Mouse (Mus musculus): ENCODE measurements around the gene Ptprd.

DNA sequence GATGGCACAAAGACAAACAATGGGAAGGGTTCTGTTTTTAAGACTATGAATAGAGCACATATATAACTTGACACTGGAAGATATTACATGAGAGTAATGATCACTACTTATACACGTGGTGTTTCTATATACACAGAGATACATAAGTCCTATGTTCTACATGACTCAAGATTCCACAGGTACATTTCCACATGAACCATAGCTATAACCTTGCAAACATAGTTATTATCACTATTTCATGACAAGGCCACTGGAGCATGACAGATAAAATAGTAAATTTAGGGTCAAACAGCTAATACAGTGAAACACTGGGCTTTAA lies 951.8 kb downstream of the Ptprd start:
- no peak for TF ChIP-seq POLR2A (IDR thresholded peaks at IDR 0.05; ENCODE audit: borderline replicate concordance, insufficient read depth, low read length)
- TF ChIP-seq CTCF (IDR thresholded peaks at IDR 0.05; ENCODE audit: borderline replicate concordance, insufficient read depth, low read depth, low read length): no peak
